Mouse (Mus musculus) thymus, postnatal 10 days (tissue): ENCODE data around the gene Asnsd1.
"Not testable (repeated sequence)": the region's sequence is repeated elsewhere in the genome, so short reads cannot be mapped to it uniquely, and the experiment has no call there.

Experiments
- DNase-seq, 2 experiments: peaks; one replicate each; pipeline ENCODE4 v3.0.0; 2021; ENCODE audit warnings: low spot score in 2 of 2

Gene Asnsd1

GRCm38 (mm10) chr1:53352327-53353261 lies at the start of gene Asnsd1, which contains the start of the genes Asdurf and Gm28551:
Asnsd1 (minus strand) TSS chr1:53352752.
Asdurf (minus strand) TSS chr1:53352619.
Gm28551 (minus strand) TSS chr1:53352667.
- peak; percentile 97 for DNase-seq

GRCm38 (mm10) chr1:53393936-53394760 lies 41.6 kb upstream of the Asnsd1 start:
- not testable (repeated sequence) for DNase-seq

GRCm38 (mm10) chr1:53388762-53389161 lies 36.2 kb upstream of the Asnsd1 start:
- no peak for DNase-seq

- no peak for DNase-seq
Observed at GRCm38 (mm10) chr1:53384085-53384688, 31.6 kb upstream of the Asnsd1 start.

GRCm38 (mm10) chr1:53377731-53378130 lies 25.2 kb upstream of the Asnsd1 start:
- no peak for DNase-seq

GRCm38 (mm10) chr1:53375965-53376364 lies 23.4 kb upstream of the Asnsd1 start:
- DNase-seq, result not testable (repeated sequence)

- DNase-seq, result no peak
Observed at GRCm38 (mm10) chr1:53358988-53359387, 6.4 kb upstream of the Asnsd1 start.

- DNase-seq, result no peak
Observed at GRCm38 (mm10) chr1:53341071-53341470, 11.5 kb downstream of the Asnsd1 start.

- not testable (repeated sequence) for DNase-seq
Observed at GRCm38 (mm10) chr1:53337403-53337802, 15.1 kb downstream of the Asnsd1 start.

- no peak for DNase-seq
Observed at GRCm38 (mm10) chr1:53335465-53335864, 17.1 kb downstream of the Asnsd1 start.

- not testable (repeated sequence) for DNase-seq
Observed at GRCm38 (mm10) chr1:53333527-53333926, 19.0 kb downstream of the Asnsd1 start.

- no peak for DNase-seq
Observed at GRCm38 (mm10) chr1:53324827-53325494, 27.6 kb downstream of the Asnsd1 start.

GRCm38 (mm10) chr1:53324277-53324676 lies 28.3 kb downstream of the Asnsd1 start:
- no peak for DNase-seq

- DNase-seq, result no peak
Observed at GRCm38 (mm10) chr1:53323254-53323653, 29.3 kb downstream of the Asnsd1 start.

- DNase-seq, result no peak
Observed at GRCm38 (mm10) chr1:53321662-53322344, 30.7 kb downstream of the Asnsd1 start.

- DNase-seq, result peak; percentile 63 to 81
Observed at GRCm38 (mm10) chr1:53312989-53313967, 39.3 kb downstream of the Asnsd1 start, which contains the start of gene Osgepl1. Osgepl1 (plus strand) TSS chr1:53313624.

- no peak for DNase-seq
Observed at GRCm38 (mm10) chr1:53300506-53300905, 52.0 kb downstream of the Asnsd1 start.

GRCm38 (mm10) chr1:53296581-53297383 lies 55.8 kb downstream of the Asnsd1 start, which contains the start of the genes Pms1, Ormdl1 and Gm28778:
Pms1 (minus strand) TSS chr1:53297018.
Ormdl1 (plus strand) TSS chr1:53297095.
Gm28778 (plus strand) TSS chr1:53297111.
- peak; percentile 83 to 88 for DNase-seq
